Mouse (Mus musculus): ENCODE results near the gene Rdh16f1.

GRCm38 (mm10) chr10:127745886-127746285 lies 13.7 kb upstream of the Rdh16f1 start:
- no peak for TF ChIP-seq CTCF (IDR thresholded peaks at IDR 0.05; ENCODE audit: low read depth)
- no peak for TF ChIP-seq EP300 (optimal IDR thresholded peaks at IDR 0.05)
